Mouse (Mus musculus): ENCODE measurements around the gene 4931406C07Rik. TPM values are rescaled to one million over a fixed set of nuclear protein-coding genes. Genes with fewer than 3 reads are reported as not detected.
A peak's percentile ranks its signal among the peaks of the same experiment; 100 is the strongest.
"Not testable (repeated sequence)": the region's sequence is repeated elsewhere in the genome, so short reads cannot be mapped to it uniquely, and the experiment has no call there.

The 4931406C07Rik gene
- 3.0 and 3.4 TPM in 2 replicates for polyA plus RNA-seq (2015; fragmentation: Nextera tagmentation; extraction: Ambion mirVana)

GRCm38 (mm10) chr9:15306398-15307119 is at the start of gene 4931406C07Rik:
Gene 4931406C07Rik, minus strand, starts transcription at chr9:15306448.
- no peaks in the 10 kb centered on the region for H3K9me3 ChIP-seq (replicated peaks)
- peak within 1 kb of the TSS; percentile 93 for H3K4me2 ChIP-seq
- peak within 1 kb of the TSS; percentile 91 for H3K4me3 ChIP-seq (replicated peaks)
- ATAC-seq (ENCODE audit: low read depth) (no peak), DNase-seq (no peak)
- peaks cover 56% of the 10 kb centered on the region for H3K4me1 ChIP-seq (replicated peaks)
- peaks cover 41% of the 10 kb centered on the region for H3K36me3 ChIP-seq
- H3K27me3 ChIP-seq: no peaks in the 10 kb centered on the region
- under 1% methylated on average over 35 of the region's 35 CpGs for WGBS (ENCODE audit: insufficient replicate concordance)
- peak within 1 kb of the TSS; percentile 92 for H3K27ac ChIP-seq
- H3K9ac ChIP-seq: peak within 1 kb of the TSS; percentile 96

DNA sequence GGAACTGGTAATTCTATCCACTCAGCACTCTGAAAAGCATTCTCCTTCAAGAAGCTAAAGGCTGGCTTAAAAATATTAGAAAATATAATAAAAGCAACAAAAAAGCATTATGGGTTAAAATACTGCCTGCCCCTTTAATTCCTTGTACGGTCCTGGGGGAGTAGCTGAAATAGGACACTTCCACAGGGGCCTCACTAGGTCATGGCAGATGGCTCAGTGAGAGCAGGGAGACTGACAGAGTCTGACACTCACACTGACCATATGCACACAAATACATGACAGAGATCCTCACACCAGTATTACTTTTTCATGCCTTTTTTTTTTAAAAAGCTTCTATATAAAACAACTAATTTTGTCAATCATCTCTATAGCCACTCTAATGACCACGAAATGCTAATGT is 43.7 kb upstream of the 4931406C07Rik start:
- H3K4me1 ChIP-seq (replicated peaks): no peaks in the 10 kb centered on the region
- ATAC-seq (ENCODE audit: low read depth) (no peak), DNase-seq (no peak)
- peaks cover 75% of the 10 kb centered on the region for H3K36me3 ChIP-seq
- no peaks in the 10 kb centered on the region for H3K9me3 ChIP-seq (replicated peaks)
- no peaks in the 10 kb centered on the region for H3K27me3 ChIP-seq
- 81% methylated on average over 2 of the region's 2 CpGs for WGBS (ENCODE audit: insufficient replicate concordance)
- H3K4me2 ChIP-seq: no peak overlapping the region
- H3K9ac ChIP-seq: no peak overlapping the region
- H3K27ac ChIP-seq: no peak overlapping the region
- no peak overlapping the region for H3K4me3 ChIP-seq (replicated peaks)

DNA sequence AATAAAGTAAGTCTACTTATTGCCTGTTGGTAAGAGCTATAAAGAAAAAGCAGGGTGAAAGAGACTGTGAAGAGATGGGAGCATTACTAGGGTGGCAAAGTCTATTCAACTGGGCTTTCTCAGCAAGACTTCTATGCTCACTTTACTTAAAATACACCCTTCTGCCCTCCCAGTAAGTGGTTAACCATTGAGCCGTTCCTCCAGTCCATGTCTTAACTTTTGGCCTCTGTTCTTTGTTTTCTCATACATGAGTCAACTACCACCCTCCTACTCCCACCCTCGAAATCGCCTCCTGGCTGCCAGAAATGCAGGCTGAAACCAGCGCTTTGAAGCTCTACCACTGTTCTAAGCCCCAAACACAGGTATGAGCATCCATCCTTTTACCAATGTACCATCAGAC is 31.5 kb upstream of the 4931406C07Rik start:
- H3K4me2 ChIP-seq: no peak overlapping the region
- H3K4me3 ChIP-seq (replicated peaks): no peak overlapping the region
- no peak for DNase-seq
- WGBS (ENCODE audit: insufficient replicate concordance): 81% methylated on average over 4 of the region's 4 CpGs
- H3K9me3 ChIP-seq (replicated peaks): no peaks in the 10 kb centered on the region
- H3K9ac ChIP-seq: no peak overlapping the region
- no peak for ATAC-seq (ENCODE audit: low read depth)
- H3K27ac ChIP-seq: no peak overlapping the region
- no peaks in the 10 kb centered on the region for H3K4me1 ChIP-seq (replicated peaks)
- peaks cover 86% of the 10 kb centered on the region for H3K36me3 ChIP-seq
- no peaks in the 10 kb centered on the region for H3K27me3 ChIP-seq

GRCm38 (mm10) chr9:15318170-15318742 is 12.0 kb upstream of the 4931406C07Rik start:
- Histone ChIP-seq H3K27me3 (no peaks in the 10 kb centered on the region), H3K4me3 (replicated peaks) (no peak overlapping the region), H3K4me2 (no peak overlapping the region), H3K27ac (no peak overlapping the region), H3K4me1 (replicated peaks) (no peaks in the 10 kb centered on the region), H3K9me3 (replicated peaks) (no peaks in the 10 kb centered on the region), H3K9ac (no peak overlapping the region), H3K36me3 (peaks cover 75% of the 10 kb centered on the region)
- no peak for DNase-seq
- no peak; the same call in 1 of the 2 replicates for ATAC-seq (ENCODE audit: low read depth)
- 65% methylated on average over 2 of the region's 2 CpGs for whole genome bisulfite sequencing (ENCODE audit: insufficient replicate concordance)

- H3K27me3 ChIP-seq: no peaks in the 10 kb centered on the region
- peaks cover 73% of the 10 kb centered on the region for H3K36me3 ChIP-seq
- H3K9ac ChIP-seq: no peak overlapping the region
- no peak overlapping the region for H3K4me3 ChIP-seq (replicated peaks)
- no peak overlapping the region for H3K4me2 ChIP-seq
- H3K27ac ChIP-seq: no peak overlapping the region
- ATAC-seq (ENCODE audit: low read depth) (peak; percentile 33; the same call in 1 of the 2 replicates), DNase-seq (no peak)
- H3K4me1 ChIP-seq (replicated peaks): no peaks in the 10 kb centered on the region
- H3K9me3 ChIP-seq (replicated peaks): no peaks in the 10 kb centered on the region
- 31% methylated on average over 5 of the region's 5 CpGs for WGBS (ENCODE audit: insufficient replicate concordance)
These were observed 11.2 kb upstream of the 4931406C07Rik start for GRCm38 (mm10) chr9:15317223-15318169.

- 83% methylated on average over 2 of the region's 2 CpGs for WGBS (ENCODE audit: insufficient replicate concordance)
These were observed 10.0 kb upstream of the 4931406C07Rik start for GRCm38 (mm10) chr9:15316296-15316695.

GRCm38 (mm10) chr9:15314619-15315018 is 8.4 kb upstream of the 4931406C07Rik start:
- Histone ChIP-seq H3K27me3 (no peaks in the 10 kb centered on the region), H3K36me3 (peaks cover 78% of the 10 kb centered on the region), H3K27ac (no peak overlapping the region), H3K4me1 (replicated peaks) (peaks cover 12% of the 10 kb centered on the region), H3K4me2 (no peak overlapping the region), H3K9ac (no peak overlapping the region), H3K4me3 (replicated peaks) (no peak overlapping the region), H3K9me3 (replicated peaks) (no peaks in the 10 kb centered on the region)
- DNase-seq: no peak
- 79% methylated on average over 1 of the region's 1 CpGs for WGBS (ENCODE audit: insufficient replicate concordance)
- ATAC-seq (ENCODE audit: low read depth): no peak

More at GRCm38 (mm10) chr9:15316296-15316695, 10.0 kb upstream of the 4931406C07Rik start:
- not testable (repeated sequence) for H3K4me2 ChIP-seq; H3K27me3 ChIP-seq; H3K9ac ChIP-seq; H3K27ac ChIP-seq; DNase-seq; H3K4me3 ChIP-seq (replicated peaks); H3K4me1 ChIP-seq (replicated peaks); H3K9me3 ChIP-seq (replicated peaks)
- peak; percentile 47; the same call in 1 of the 2 replicates for ATAC-seq (ENCODE audit: low read depth)
- peaks cover 73% of the 10 kb centered on the region for H3K36me3 ChIP-seq

- H3K4me2 ChIP-seq: no peak overlapping the region
- no peak for ATAC-seq (ENCODE audit: low read depth)
- no peak for DNase-seq
- peaks cover 21% of the 10 kb centered on the region for H3K4me1 ChIP-seq (replicated peaks)
- 65% methylated on average over 5 of the region's 5 CpGs for WGBS (ENCODE audit: insufficient replicate concordance)
- H3K9ac ChIP-seq: no peak overlapping the region
- peaks cover 87% of the 10 kb centered on the region for H3K36me3 ChIP-seq
- H3K27ac ChIP-seq: no peak overlapping the region
- no peak overlapping the region for H3K4me3 ChIP-seq (replicated peaks)
- H3K27me3 ChIP-seq: no peaks in the 10 kb centered on the region
- no peaks in the 10 kb centered on the region for H3K9me3 ChIP-seq (replicated peaks)
These were observed 7.4 kb upstream of the 4931406C07Rik start for GRCm38 (mm10) chr9:15313633-15314032.

DNA sequence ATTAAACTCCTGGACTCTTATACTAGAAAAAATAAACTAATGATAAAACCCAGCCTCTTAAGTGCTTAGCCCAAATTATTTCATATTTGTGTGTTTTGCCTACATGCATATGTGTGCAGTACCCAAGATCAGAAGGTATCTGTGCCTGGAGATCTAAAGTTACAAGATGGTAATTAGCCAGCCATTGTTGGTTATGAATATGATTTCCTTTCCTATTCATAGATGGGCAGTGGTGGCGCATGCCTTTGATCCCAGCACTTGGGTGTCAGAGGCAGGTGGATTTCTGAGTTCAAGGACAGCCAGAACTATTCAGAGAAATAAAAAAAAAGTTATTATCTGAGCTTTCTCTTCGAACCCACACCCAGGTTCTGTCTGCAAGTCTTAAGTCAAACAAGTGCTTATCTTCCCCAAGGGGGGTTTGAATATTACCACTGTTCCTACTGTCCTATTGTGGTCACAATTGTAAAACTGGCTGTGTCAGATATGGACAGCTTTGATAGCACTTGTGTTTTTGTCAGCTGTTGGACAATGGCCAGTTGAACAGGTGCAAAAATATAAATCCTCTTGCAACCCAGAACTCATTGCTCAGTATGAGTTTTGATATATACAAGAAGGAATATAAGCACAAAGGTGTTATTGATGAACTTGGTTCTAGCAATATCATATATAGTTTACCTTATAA is 5.9 kb upstream of the 4931406C07Rik start:
- WGBS (ENCODE audit: insufficient replicate concordance): 45% methylated on average over 2 of the region's 2 CpGs
- no peak overlapping the region for H3K9ac ChIP-seq
- H3K36me3 ChIP-seq: peaks cover 87% of the 10 kb centered on the region
- H3K27ac ChIP-seq: no peak overlapping the region
- no peaks in the 10 kb centered on the region for H3K9me3 ChIP-seq (replicated peaks)
- DNase-seq (no peak), ATAC-seq (ENCODE audit: low read depth) (peak; percentile 40)
- H3K27me3 ChIP-seq: no peaks in the 10 kb centered on the region
- H3K4me2 ChIP-seq: no peak overlapping the region
- H3K4me1 ChIP-seq (replicated peaks): peaks cover 33% of the 10 kb centered on the region
- no peak overlapping the region for H3K4me3 ChIP-seq (replicated peaks)

GRCm38 (mm10) chr9:15310179-15310578 is 3.9 kb upstream of the 4931406C07Rik start:
- Histone ChIP-seq H3K4me3 (replicated peaks) (no peak overlapping the region), H3K9ac (no peak overlapping the region), H3K4me2 (no peak overlapping the region), H3K27ac (no peak overlapping the region; the same call in 1 of the 2 replicates), H3K9me3 (replicated peaks) (no peaks in the 10 kb centered on the region), H3K36me3 (peaks cover 74% of the 10 kb centered on the region), H3K27me3 (no peaks in the 10 kb centered on the region), H3K4me1 (replicated peaks) (peaks cover 46% of the 10 kb centered on the region)
- DNase-seq (no peak), ATAC-seq (ENCODE audit: low read depth) (no peak)
- WGBS (ENCODE audit: insufficient replicate concordance): 78% methylated on average over 1 of the region's 1 CpGs
